Mouse (Mus musculus): ENCODE data around the gene Prkar1b.

DNA sequence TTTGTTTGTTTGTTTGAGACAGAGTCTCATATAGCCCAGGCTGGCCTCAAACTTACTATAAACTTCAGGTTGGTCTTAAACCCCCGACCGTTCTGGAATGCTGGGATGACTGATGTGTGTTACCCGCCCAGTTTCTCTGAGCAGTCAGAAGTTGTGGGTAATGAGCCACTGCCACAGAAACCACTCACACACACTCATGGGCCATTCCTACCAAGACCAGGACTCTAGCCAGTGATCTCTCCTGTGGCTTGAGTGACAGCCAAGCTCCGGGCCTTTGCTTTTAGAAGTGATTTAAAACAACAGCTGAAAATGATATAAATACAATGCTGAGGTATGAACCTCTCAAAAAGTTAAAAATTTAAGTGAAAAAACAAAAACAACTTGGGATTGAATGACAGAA lies 34.9 kb downstream of the Prkar1b start:
- TF ChIP-seq CTCF (IDR thresholded peaks at IDR 0.05; ENCODE audit: control insufficient read depth, insufficient read depth, insufficient replicate concordance, low read depth, low read length) (no peak), POLR2A (IDR thresholded peaks at IDR 0.05; ENCODE audit: control insufficient read depth, low read depth, low read length) (no peak)

Measured in testis, adult 2 months (tissue).